Mouse (Mus musculus): ENCODE results near the gene 4930572O03Rik.
"Not testable (repeated sequence)": the region's sequence is repeated elsewhere in the genome, so short reads cannot be mapped to it uniquely, and the experiment has no call there.

The 4930572O03Rik gene

DNA sequence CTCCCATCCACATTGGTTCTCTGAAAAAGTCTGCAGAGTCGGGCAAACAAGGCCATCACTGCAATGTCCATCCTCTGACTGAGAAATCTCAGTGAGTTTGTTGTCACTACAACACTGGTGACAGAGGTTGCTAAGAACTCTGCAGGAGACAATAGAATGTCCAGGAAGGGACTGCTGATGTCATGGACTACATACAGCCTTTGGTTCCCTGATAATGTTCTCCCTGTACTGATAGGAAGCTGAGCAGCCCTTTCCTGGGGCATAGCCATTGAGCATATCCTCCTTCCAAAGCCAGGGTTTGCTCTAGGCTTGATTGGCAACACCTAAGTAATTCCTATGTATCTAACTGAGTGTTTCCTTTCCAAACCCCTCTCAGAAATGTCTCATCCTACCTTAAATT lies at the start of gene 4930572O03Rik:
Gene 4930572O03Rik (minus strand): TSS at position 101 of the 400 bp plus-strand sequence.
- in situ Hi-C loops (cut with MboI, MseI) = not testable (repeated sequence)

DNA sequence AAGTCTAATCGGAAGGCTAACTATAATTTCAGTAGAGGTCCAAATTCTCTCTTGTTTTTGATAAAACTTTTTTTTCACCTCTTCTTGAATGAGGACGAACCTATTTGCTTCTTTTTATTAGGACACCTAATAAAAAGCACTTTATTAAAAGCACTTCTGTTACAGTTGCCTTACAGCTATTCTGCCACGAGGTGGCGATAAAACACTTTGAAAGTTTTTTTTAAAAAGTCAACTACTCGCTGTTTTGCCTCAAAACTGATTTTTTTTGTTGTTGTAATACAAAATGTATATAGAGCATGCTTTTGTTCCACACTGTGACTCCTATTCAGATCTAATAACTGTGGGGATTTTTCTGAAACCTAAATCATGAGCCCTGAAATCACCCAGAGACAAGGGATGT lies 46.0 kb upstream of the 4930572O03Rik start:
- in situ Hi-C loops (cut with MboI, MseI) = loop anchor here (10.0 kb wide), 1 partner anchor 238 kb away; no protein-coding TSS in a partner anchor

- in situ Hi-C loops (cut with MboI, MseI) = loop anchor here (5.0 kb wide), 1 partner anchor 60 kb away; no protein-coding TSS in a partner anchor
Observed at GRCm38 (mm10) chr5:15697719-15698118, 40.9 kb upstream of the 4930572O03Rik start.

- in situ Hi-C loops (cut with MboI, MseI) = loop anchor here (5.0 kb wide), 2 partner anchors 95 to 180 kb away; no protein-coding TSS in a partner anchor
Observed at GRCm38 (mm10) chr5:15691849-15692248, 35.0 kb upstream of the 4930572O03Rik start.

- in situ Hi-C loops (cut with MboI, MseI) = loop anchor here (5.0 kb wide), 2 partner anchors 94 to 179 kb away; no protein-coding TSS in a partner anchor
Observed at GRCm38 (mm10) chr5:15690822-15691221, 34.0 kb upstream of the 4930572O03Rik start.

DNA sequence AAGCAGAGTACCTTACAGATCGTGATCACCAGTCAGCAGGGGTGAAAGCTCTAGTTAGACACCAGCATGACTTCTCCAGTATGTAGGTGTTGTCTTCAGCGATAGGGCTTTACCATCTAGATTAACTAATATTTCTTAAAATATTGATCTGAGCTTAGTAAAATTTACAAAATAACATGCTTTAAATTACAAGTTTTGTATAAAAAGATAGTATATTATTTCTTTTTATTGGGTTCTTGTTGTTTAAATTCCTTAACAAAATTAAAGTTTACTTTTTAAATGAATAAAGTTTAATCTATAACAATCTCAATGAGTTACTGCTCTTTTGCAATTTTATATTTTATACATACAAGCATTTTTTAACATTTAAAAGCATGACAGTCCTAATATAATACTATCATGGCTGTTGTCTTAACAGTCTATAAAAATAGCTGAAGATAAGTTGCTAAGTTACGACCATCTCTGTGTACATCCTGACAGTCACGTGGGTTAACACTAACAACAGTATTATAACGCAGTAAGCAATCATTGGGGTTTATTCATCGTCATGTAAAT lies 32.9 kb upstream of the 4930572O03Rik start:
- in situ Hi-C loops (cut with MboI, MseI) = loop anchor here (5.0 kb wide), 2 partner anchors 92 to 177 kb away; no protein-coding TSS in a partner anchor

- in situ Hi-C loops (cut with MboI, MseI) = not testable (repeated sequence)
Observed at GRCm38 (mm10) chr5:15688874-15689658, 32.2 kb upstream of the 4930572O03Rik start.

- in situ Hi-C loops (cut with MboI, MseI) = not testable (repeated sequence)
Observed at GRCm38 (mm10) chr5:15681301-15682035, 24.6 kb upstream of the 4930572O03Rik start.

DNA sequence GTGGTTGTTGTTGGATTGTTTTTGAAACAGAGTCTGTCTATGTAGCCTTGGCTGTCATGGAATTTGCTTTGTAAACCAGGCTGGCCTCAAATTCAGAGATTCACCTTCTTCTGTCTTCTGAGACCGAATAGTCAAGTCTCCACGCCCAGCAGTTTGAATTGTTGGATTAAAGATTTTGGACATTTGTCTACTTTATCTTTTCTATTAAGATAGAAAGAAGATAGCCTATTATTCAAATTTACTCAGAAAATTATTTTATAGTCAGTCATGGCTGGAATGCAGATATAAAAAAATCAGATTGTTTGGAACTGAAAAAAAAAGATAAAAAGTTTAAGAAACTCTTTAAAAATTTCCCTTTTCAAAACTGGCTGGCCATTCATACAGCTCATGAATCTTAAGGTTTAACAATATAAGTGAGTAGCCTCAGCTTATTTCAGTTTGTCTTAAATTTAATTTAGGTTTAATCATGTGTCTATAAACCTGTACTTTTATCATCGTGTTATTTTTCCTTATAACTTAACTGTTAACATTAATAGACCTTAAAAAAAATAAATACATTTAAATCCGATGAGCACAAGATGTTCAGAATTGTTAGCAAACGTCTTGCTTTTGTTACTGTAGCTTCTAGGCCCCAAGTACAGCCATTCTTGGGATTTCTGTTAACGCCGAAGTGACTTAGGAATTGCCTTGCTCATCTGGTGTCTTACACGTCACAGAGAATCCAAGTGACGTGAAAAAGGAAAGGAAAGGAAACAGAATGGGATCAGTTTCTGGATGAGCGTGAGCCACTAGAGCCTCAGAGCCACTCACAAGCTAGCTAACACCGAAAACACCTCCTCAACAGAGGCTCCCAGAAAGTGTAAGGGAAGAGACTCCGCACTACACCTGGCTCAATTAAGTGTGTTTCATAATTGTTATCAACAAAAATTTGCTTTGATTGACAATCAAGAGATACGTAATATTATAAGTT lies 23.4 kb upstream of the 4930572O03Rik start:
- in situ Hi-C loops (cut with MboI, MseI) = loop anchor here (5.0 to 10.0 kb wide), 2 partner anchors 625 to 683 kb away; no protein-coding TSS in a partner anchor

GRCm38 (mm10) chr5:15678907-15679306 lies 22.0 kb upstream of the 4930572O03Rik start:
- in situ Hi-C loops (cut with MboI, MseI) = loop anchor here (5.0 to 10.0 kb wide), 2 partner anchors 624 to 682 kb away; no protein-coding TSS in a partner anchor

- in situ Hi-C loops (cut with MboI, MseI) = loop anchor here (5.0 to 10.0 kb wide), 2 partner anchors 623 to 680 kb away; no protein-coding TSS in a partner anchor
Observed at GRCm38 (mm10) chr5:15677750-15678149, 20.9 kb upstream of the 4930572O03Rik start.

DNA sequence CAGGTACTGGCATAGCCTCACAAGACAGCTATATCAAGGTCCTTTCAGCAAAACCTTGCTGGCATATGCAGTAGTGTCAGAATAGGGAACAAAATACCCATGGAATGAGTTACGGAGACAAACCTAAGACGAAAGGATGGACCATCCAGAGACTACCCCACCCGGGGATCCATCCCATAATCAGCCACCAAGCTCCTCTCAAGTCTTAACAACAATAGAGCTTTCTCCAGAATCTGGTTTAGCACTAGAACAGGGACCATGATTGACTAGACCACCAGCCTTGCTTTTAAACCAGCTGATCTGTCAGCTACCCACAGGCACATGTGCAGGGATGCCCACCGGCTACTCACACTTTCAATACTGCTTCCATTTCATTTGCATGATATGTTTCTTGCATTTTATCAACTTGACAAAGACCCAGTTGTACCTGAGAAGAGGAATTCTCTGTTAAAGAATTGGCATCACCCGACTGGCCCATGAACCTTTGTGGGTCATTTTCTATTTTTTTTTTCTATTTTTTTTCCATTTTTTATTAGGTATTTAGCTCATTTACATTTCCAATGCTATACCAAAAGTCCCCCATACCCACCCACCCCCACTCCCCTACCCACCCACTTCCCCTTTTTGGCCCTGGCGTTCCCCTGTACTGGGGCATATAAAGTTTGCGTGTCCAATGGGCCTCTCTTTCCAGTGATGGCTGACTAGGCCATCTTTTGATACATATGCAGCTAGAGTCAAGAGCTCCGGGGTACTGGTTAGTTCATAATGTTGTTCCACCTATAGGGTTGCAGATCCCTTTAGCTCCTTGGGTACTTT lies 17.8 kb upstream of the 4930572O03Rik start:
- in situ Hi-C loops (cut with MboI, MseI) = loop anchor here (5.0 to 10.0 kb wide), 2 partner anchors 620 to 677 kb away; no protein-coding TSS in a partner anchor

GRCm38 (mm10) chr5:15673989-15674388 lies 17.1 kb upstream of the 4930572O03Rik start:
- in situ Hi-C loops (cut with MboI, MseI) = loop anchor here (10.0 kb wide), 1 partner anchor 619 kb away; no protein-coding TSS in a partner anchor

GRCm38 (mm10) chr5:15670789-15671188 lies 13.9 kb upstream of the 4930572O03Rik start:
- in situ Hi-C loops (cut with MboI, MseI) = loop anchor here (10.0 kb wide), 1 partner anchor 616 kb away; no protein-coding TSS in a partner anchor

- in situ Hi-C loops (cut with MboI, MseI) = not testable (repeated sequence)
Observed at GRCm38 (mm10) chr5:15663847-15664246, 7.0 kb upstream of the 4930572O03Rik start.

- in situ Hi-C loops (cut with MboI, MseI) = not testable (repeated sequence)
Observed at GRCm38 (mm10) chr5:15652334-15652733, 4.5 kb downstream of the 4930572O03Rik start.

- in situ Hi-C loops (cut with MboI, MseI) = not testable (repeated sequence)
Observed at GRCm38 (mm10) chr5:15645707-15646106, 11.2 kb downstream of the 4930572O03Rik start.

DNA sequence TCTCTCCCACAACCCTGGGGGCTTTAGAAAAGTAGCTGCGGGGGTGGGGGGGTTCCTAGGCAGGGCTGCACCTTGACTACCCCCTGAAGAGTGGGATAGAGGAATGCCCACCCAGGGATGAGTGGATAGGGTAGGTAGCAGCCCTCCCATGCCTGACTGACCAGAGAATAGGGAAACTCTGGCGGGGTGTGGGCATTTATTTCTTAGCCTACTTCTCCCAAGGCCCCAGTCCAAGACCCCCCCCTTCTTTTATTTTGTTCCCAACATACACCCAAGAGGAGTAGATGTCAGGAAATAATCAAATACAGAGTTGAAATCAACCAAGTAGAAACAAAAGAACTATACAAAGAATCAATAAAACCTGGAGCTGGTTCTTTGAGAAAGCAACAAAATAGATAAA lies 19.2 kb downstream of the 4930572O03Rik start:
- in situ Hi-C loops (cut with MboI, MseI) = loop anchor here (5.0 kb wide), 2 partner anchors 60 to 625 kb away; no protein-coding TSS in a partner anchor

DNA sequence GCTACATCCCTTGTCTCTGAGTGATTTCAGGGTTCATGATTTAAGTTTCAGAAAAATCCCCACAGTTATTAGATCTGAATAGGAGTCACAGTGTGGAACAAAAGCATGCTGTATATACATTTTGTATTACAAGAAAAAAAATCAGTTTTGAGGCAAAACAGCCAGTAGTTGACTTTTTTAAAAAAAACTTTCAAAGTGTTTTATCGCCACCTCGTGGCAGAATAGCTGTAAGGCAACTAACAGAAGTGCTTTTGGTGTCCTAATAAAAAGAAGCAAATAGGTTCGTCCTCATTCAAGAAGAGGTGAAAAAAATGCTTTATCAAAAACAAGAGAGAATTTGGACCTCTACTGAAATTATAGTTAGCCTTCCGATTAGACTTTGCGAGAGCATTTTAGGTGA lies 26.8 kb downstream of the 4930572O03Rik start:
- in situ Hi-C loops (cut with MboI, MseI) = not testable (repeated sequence)

All from T-helper 1 cell (primary cell).